Mouse (Mus musculus): ENCODE measurements at regions not wholly inside any gene's neighbourhood (a gene's known extent, or its start where the extent isn't known, plus 50 kb on each side); places are given as distances from the start of the nearest gene placed in this dataset.

DNA sequence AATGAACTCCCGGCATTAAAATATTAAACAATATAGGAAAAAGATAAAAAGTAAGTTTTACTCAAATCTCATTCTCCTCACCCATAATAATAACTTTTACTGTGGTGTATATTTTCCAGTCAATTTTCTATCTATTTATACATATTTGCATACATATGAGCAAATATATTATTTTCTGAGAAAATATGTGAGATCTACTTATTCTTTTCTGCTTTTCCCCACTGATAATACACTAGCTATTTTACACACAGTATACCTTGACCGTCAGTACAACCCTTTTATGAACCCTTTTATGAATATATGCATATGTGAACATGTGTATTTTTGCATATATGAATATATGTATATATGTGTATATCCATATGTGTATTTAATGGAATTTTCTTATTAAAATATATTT lies 77.2 kb upstream of the Cwc22 start:
- in situ Hi-C loops (cut with MboI; ENCODE audit: low pct_ligation_motif_present, low pct_unique_long_range_greater_than_20kb, low sequenced_read_pairs) = no loop called here
- H3K4me2 ChIP-seq (ENCODE audit: insufficient read depth, low read depth, poor library complexity, severe bottlenecking) = no peak overlapping the region
- no peaks in the 10 kb centered on the region for H3K36me3 ChIP-seq (replicated peaks in 1 of 2; ENCODE audit: control insufficient read depth in 1 of 2, insufficient read depth in 1 of 2, low read length in 1 of 2)
- H3K27ac ChIP-seq (ENCODE audit: insufficient read depth, low read depth) = no peak overlapping the region
- dilution Hi-C loops (cut with MboI; ENCODE audit: extremely low pct_ligation_motif_present, extremely low pct_unique_long_range_greater_than_20kb, low sequenced_read_pairs) = no loop called here
- H3K4me1 ChIP-seq (ENCODE audit: control insufficient read depth in 1 of 2, insufficient read depth in 2 of 2) = peaks cover 0 to 2% of the 10 kb centered on the region in 2 experiments; a peak in 1 of 4 replicates
- no peak for DNase-seq (ENCODE audit: extremely low read depth)
- H3K9ac ChIP-seq (ENCODE audit: insufficient read depth, low read depth) = no peak overlapping the region
- H3K27me3 ChIP-seq (replicated peaks) = no peaks in the 10 kb centered on the region
- TF ChIP-seq UBTF (IDR thresholded peaks at IDR 0.05; ENCODE audit: low read depth, low read length) (no peak), ZKSCAN1 (IDR thresholded peaks at IDR 0.05; ENCODE audit: borderline replicate concordance, low read depth, low read length) (no peak), BHLHE40 (IDR thresholded peaks at IDR 0.05; ENCODE audit: low read depth, low read length) (no peak), IRF4 (IDR thresholded peaks at IDR 0.05; ENCODE audit: low read depth, low read length) (no peak), RAD21 (IDR thresholded peaks at IDR 0.05; ENCODE audit: low read depth, low read length) (no peak), CHD1 (IDR thresholded peaks at IDR 0.05; ENCODE audit: low read depth, low read length) (no peak), POLR2A (IDR thresholded peaks at IDR 0.05; ENCODE audit: low read depth, low read length) (no peak), ZMIZ1 (IDR thresholded peaks at IDR 0.05; ENCODE audit: low read depth, low read length) (no peak), MAX (IDR thresholded peaks at IDR 0.05; ENCODE audit: low read length) (no peak), EP300 (IDR thresholded peaks at IDR 0.05; ENCODE audit: low read length) (no peak), E2F4 (IDR thresholded peaks at IDR 0.05; ENCODE audit: insufficient replicate concordance, low read depth, low read length) (no peak)
- no peaks in the 10 kb centered on the region for H3K9me3 ChIP-seq (replicated peaks; ENCODE audit: low read length)
- no peak overlapping the region for H3K4me3 ChIP-seq (replicated peaks in 1 of 3; ENCODE audit: low read depth in 2 of 3, low read length in 2 of 3, poor library complexity in 1 of 3)
- H3K79me2 ChIP-seq (replicated peaks; ENCODE audit: control insufficient read depth, extremely low read depth, insufficient read depth, poor library complexity, severe bottlenecking) = no peaks in the 10 kb centered on the region

GRCm38 (mm10) chr2:78022756-78023155 lies 76.6 kb upstream of the Cwc22 start:
- H3K9ac ChIP-seq (ENCODE audit: insufficient read depth, low read depth) = no peak overlapping the region
- H3K9me3 ChIP-seq (replicated peaks; ENCODE audit: low read length) = no peaks in the 10 kb centered on the region
- H3K4me3 ChIP-seq (replicated peaks in 1 of 3; ENCODE audit: low read depth in 2 of 3, low read length in 2 of 3, poor library complexity in 1 of 3) = no peak overlapping the region
- DNase-seq (ENCODE audit: extremely low read depth) = no peak
- in situ Hi-C loops (cut with MboI; ENCODE audit: low pct_ligation_motif_present, low pct_unique_long_range_greater_than_20kb, low sequenced_read_pairs) (no loop called here), dilution Hi-C loops (cut with MboI; ENCODE audit: extremely low pct_ligation_motif_present, extremely low pct_unique_long_range_greater_than_20kb, low sequenced_read_pairs) (no loop called here)
- no peaks in the 10 kb centered on the region for H3K79me2 ChIP-seq (replicated peaks; ENCODE audit: control insufficient read depth, extremely low read depth, insufficient read depth, poor library complexity, severe bottlenecking)
- no peak overlapping the region for H3K4me2 ChIP-seq (ENCODE audit: insufficient read depth, low read depth, poor library complexity, severe bottlenecking)
- no peaks in the 10 kb centered on the region for H3K27me3 ChIP-seq (replicated peaks)
- peaks cover 0 to 2% of the 10 kb centered on the region in 2 experiments; a peak in 1 of 4 replicates for H3K4me1 ChIP-seq (ENCODE audit: control insufficient read depth in 1 of 2, insufficient read depth in 2 of 2)
- TF ChIP-seq MXI1 (IDR thresholded peaks at IDR 0.05; ENCODE audit: low read depth, low read length) (no peak), UBTF (IDR thresholded peaks at IDR 0.05; ENCODE audit: low read depth, low read length) (no peak), EP300 (IDR thresholded peaks at IDR 0.05; ENCODE audit: low read length) (no peak), MAZ (IDR thresholded peaks at IDR 0.05; ENCODE audit: low read depth, low read length) (no peak), RAD21 (IDR thresholded peaks at IDR 0.05; ENCODE audit: low read depth, low read length) (no peak), ZNF384 (IDR thresholded peaks at IDR 0.05; ENCODE audit: low read depth, low read length) (no peak), SIN3A (IDR thresholded peaks at IDR 0.05; ENCODE audit: low read length) (no peak), SMC3 (IDR thresholded peaks at IDR 0.05; ENCODE audit: low read depth, low read length) (no peak), GABPA (IDR thresholded peaks at IDR 0.05; ENCODE audit: insufficient replicate concordance, low read depth, low read length) (no peak), MAFK (IDR thresholded peaks at IDR 0.05; ENCODE audit: insufficient replicate concordance, low read length) (no peak), ZMIZ1 (IDR thresholded peaks at IDR 0.05; ENCODE audit: low read depth, low read length) (no peak), POLR2AphosphoS2 (IDR thresholded peaks at IDR 0.05; ENCODE audit: low read depth, low read length) (no peak), KAT2A (IDR thresholded peaks at IDR 0.05; ENCODE audit: insufficient replicate concordance, low read length) (no peak)
- no peak overlapping the region for H3K27ac ChIP-seq (ENCODE audit: insufficient read depth, low read depth)
- no peaks in the 10 kb centered on the region for H3K36me3 ChIP-seq (replicated peaks in 1 of 2; ENCODE audit: control insufficient read depth in 1 of 2, insufficient read depth in 1 of 2, low read length in 1 of 2)
